Mouse (Mus musculus): ENCODE data around the gene Crebrf.

DNA sequence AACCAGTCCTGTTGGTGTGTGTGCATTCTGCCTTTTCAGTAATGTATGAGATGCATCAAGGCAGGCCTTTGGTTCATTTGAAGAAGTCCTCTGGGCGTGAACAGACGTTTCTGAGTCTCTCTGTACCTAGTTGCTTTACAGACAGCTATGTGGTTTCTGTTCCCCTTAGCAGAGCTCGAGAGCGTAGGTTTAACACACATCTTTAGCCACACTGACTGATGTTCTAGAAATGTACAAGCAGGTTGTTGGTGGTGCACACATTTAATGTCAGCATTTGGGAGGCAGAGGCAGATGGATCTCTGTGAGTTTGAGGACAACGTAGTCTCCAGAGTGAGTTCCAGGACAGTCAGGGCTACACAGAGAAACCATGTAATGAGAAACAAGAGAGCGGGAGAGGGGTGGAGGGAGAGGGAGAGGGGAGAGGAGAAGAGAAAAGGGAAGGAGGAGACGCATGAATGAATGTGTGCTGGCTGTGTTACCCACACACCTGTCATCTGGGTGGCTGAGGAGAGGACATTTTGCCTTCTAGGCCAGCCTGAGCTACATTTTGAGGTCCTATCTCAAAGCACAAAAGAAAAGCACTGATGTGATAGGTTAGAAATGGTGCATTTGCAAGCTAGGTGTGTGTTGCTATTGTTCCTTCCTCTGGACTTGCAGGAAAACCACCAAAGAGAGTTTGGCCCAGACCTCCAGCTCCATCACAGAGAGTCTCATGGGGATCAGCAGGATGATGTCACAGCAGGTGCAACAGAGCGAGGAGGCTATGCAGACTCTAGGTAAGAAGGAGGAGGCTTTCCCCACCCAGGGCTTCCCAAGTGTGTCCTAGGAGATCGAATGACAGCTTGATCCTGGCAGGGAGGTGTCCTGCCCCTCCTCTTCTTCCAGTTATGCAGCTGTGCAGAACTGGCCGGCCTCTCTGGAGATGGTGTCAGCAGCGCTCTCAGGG lies 75.1 kb downstream of the Crebrf start:
- TF ChIP-seq GATA1 (IDR thresholded peaks at IDR 0.05; ENCODE audit: borderline replicate concordance, low read length) (no peak), FLI1 (IDR thresholded peaks at IDR 0.05; ENCODE audit: low read length) (no peak)
